Comparison of ENCODE assay signal across 8 mouse cellular contexts in genomic region chr3:96221640-96222038, GRCm38 (mm10). TPM values are rescaled to one million over a fixed set of nuclear protein-coding genes. Genes with fewer than 3 reads are reported as not detected.
DNase-seq lines count a peak whose midpoint lies in the region; ATAC-seq and TF ChIP-seq lines count a peak whose summit lies in the region.

No protein-coding gene starts in this region.

- peak overlapping the region; percentile 74 for H3K9ac ChIP-seq in MEL (ENCODE audit: control insufficient read depth, low read depth, low read length, poor library complexity, severe bottlenecking)
- H3K9ac ChIP-seq in forebrain, embryonic 14.5 days (ENCODE audit: low read length): peak overlapping the region; percentile 83

- no peaks in the 10 kb centered on the region for H3K36me3 ChIP-seq in heart, embryonic 10.5 days
- peaks cover 0 to 51% of the 10 kb centered on the region in 2 experiments; a peak in 2 of 4 replicates for H3K36me3 ChIP-seq in MEL (ENCODE audit: control insufficient read depth in 1 of 2, insufficient read depth in 2 of 2, low read length in 2 of 2)
- no peaks in the 10 kb centered on the region for H3K36me3 ChIP-seq in forebrain, embryonic 14.5 days (ENCODE audit: control insufficient read depth, insufficient read depth, low read length)

- DNase-seq in heart, embryonic 10.5 days (ENCODE audit: low spot score): no peak
- no peak for DNase-seq in heart, postnatal 10 days
- peak; percentile 86 for DNase-seq in MEL (ENCODE audit: low read depth, low spot score)
- no peak for DNase-seq in forebrain, embryonic 14.5 days (ENCODE audit: low spot score)
- DNase-seq in liver: peak; percentile 51
- DNase-seq in spleen, postnatal 4 days (ENCODE audit: low spot score in 2 of 2): peak; percentile 51 to 71
- no peak for DNase-seq in layer of hippocampus, adult 11-12 months (ENCODE audit: low spot score)
- DNase-seq in layer of hippocampus, adult 18-20 months (ENCODE audit: low spot score in 2 of 2): no peak

- peak overlapping the region; percentile 71 for H3K4me3 ChIP-seq in heart, embryonic 10.5 days
- H3K4me3 ChIP-seq in MEL (ENCODE audit: control insufficient read depth in 1 of 2, insufficient read depth in 1 of 2, low read depth in 2 of 2, low read length in 2 of 2): peak overlapping the region; percentile 58 to 70
- peak overlapping the region; percentile 59 for H3K4me3 ChIP-seq in forebrain, embryonic 14.5 days (ENCODE audit: low read depth, low read length)

- no peak for ATAC-seq in forebrain, embryonic 14.5 days

- TF ChIP-seq POLR2A in MEL (IDR thresholded peaks at IDR 0.05; ENCODE audit: control insufficient read depth in 1 of 2, insufficient read depth in 1 of 2, low read depth in 1 of 2, low read length in 2 of 2, poor library complexity in 1 of 2): no peak

- intact Hi-C loops in heart, postnatal 10 days (cut with DNase I): loop anchor here (2.0 kb wide), 2 partner anchors 15 to 47 kb away; no protein-coding TSS in a partner anchor

- H3K27ac ChIP-seq in heart, embryonic 10.5 days: peak overlapping the region; percentile 94
- peak overlapping the region; percentile 88 for H3K27ac ChIP-seq in MEL (ENCODE audit: control insufficient read depth, low read depth, low read length)
- H3K27ac ChIP-seq in forebrain, embryonic 14.5 days (ENCODE audit: low read depth, low read length): peak overlapping the region; percentile 97

- TF ChIP-seq RAD21 in MEL (IDR thresholded peaks at IDR 0.05; ENCODE audit: low read depth, low read length): no peak

- no peak for TF ChIP-seq EP300 in MEL (IDR thresholded peaks at IDR 0.05; ENCODE audit: low read depth in 1 of 2, low read length in 2 of 2)

- peak overlapping the region; percentile 63 for H3K4me2 ChIP-seq in forebrain, embryonic 14.5 days (ENCODE audit: low read length)

- peaks cover 18% of the 10 kb centered on the region; the same call in 1 of the 2 replicates for H3K79me2 ChIP-seq in MEL (ENCODE audit: control insufficient read depth, insufficient read depth, low read length, poor library complexity)

- 33% methylated on average over 9 of the region's 9 CpGs for WGBS in heart, embryonic 10.5 days
- WGBS in forebrain, embryonic 14.5 days: 5% methylated on average over 9 of the region's 9 CpGs

- no peaks in the 10 kb centered on the region for H3K27me3 ChIP-seq in heart, embryonic 10.5 days (ENCODE audit: insufficient read depth, poor library complexity, severe bottlenecking)
- H3K27me3 ChIP-seq in MEL (ENCODE audit: control insufficient read depth in 1 of 2, insufficient read depth in 2 of 2, low read length in 2 of 2): no peaks in the 10 kb centered on the region
- H3K27me3 ChIP-seq in forebrain, embryonic 14.5 days (replicated peaks; ENCODE audit: control insufficient read depth, insufficient read depth, low read length): no peaks in the 10 kb centered on the region

- no peak for TF ChIP-seq CTCF in MEL (IDR thresholded peaks at IDR 0.05 in 2 of 3, conservative IDR thresholded peaks at IDR 0.05 in 1 of 3; ENCODE audit: control insufficient read depth in 1 of 3, insufficient read depth in 1 of 3, low read depth in 2 of 3, low read length in 3 of 3, poor library complexity in 1 of 3, severe bottlenecking in 1 of 3)

- peaks cover 40% of the 10 kb centered on the region for H3K4me1 ChIP-seq in heart, embryonic 10.5 days
- H3K4me1 ChIP-seq in MEL (ENCODE audit: control insufficient read depth in 1 of 2, insufficient read depth in 2 of 2, low read length in 2 of 2): peaks cover 8 to 38% of the 10 kb centered on the region in 2 experiments
- H3K4me1 ChIP-seq in forebrain, embryonic 14.5 days (ENCODE audit: control insufficient read depth, insufficient read depth, low read length): peaks cover 26% of the 10 kb centered on the region

- H3K9me3 ChIP-seq in heart, embryonic 10.5 days: no peaks in the 10 kb centered on the region
- H3K9me3 ChIP-seq in MEL (replicated peaks; ENCODE audit: insufficient read depth, low read length): no peaks in the 10 kb centered on the region
- no peaks in the 10 kb centered on the region for H3K9me3 ChIP-seq in forebrain, embryonic 14.5 days (replicated peaks; ENCODE audit: control insufficient read depth, low read length)

TF ChIP-seq in MEL, 35 proteins besides CTCF, POLR2A, EP300 and RAD21:
- TF ChIP-seq TAL1 (IDR thresholded peaks at IDR 0.05; ENCODE audit: low read length) (no peak), TBP (IDR thresholded peaks at IDR 0.05; ENCODE audit: low read depth, low read length) (peak; percentile 33; the same call in 1 of the 2 replicates), JUND (IDR thresholded peaks at IDR 0.05; ENCODE audit: low read depth, low read length) (no peak), UBTF (IDR thresholded peaks at IDR 0.05; ENCODE audit: borderline replicate concordance, insufficient read depth, low read depth, low read length) (peak; percentile 13; the same call in 1 of the 2 replicates), RCOR1 (IDR thresholded peaks at IDR 0.05; ENCODE audit: low read depth, low read length) (no peak)

RNA-seq across cellular contexts. Expression of gene Hist2h2be, which starts 0.7 kb away (rescaled TPM):
- polyA plus RNA-seq in heart, embryonic 10.5 days (2016; fragmentation: Nextera tagmentation; extraction: Ambion mirVana): 2.8 and 3.5 TPM in 2 replicates
- 1 to 10 TPM; 4.6 to 5.9 TPM for total RNA-seq in heart, postnatal 10 days (2021)
- 1.6 and 1.8 TPM in 2 replicates for total RNA-seq in MEL (2012; rRNA removed)
- polyA plus RNA-seq in MEL (2012; ENCODE audit: insufficient read depth in 1 of 2, insufficient read length in 2 of 2, low read depth in 1 of 2, low replicate concordance in 2 of 2, missing spikeins in 1 of 2): 1 to 10 TPM in 1 of 2 experiments, not detected in 1; 3.2 TPM
- 11.8 and 12.5 TPM in 2 replicates for polyA plus RNA-seq in forebrain, embryonic 14.5 days (2014; fragmentation: Nextera tagmentation; extraction: Ambion mirVana)
- total RNA-seq in layer of hippocampus, adult 18-20 months (2021): 1 to 10 TPM; 8.3 to 9.0 TPM

RNA-seq across cellular contexts. Expression of gene Hist2h2ac, which starts 1.0 kb away (rescaled TPM):
- polyA plus RNA-seq in heart, embryonic 10.5 days (2016; fragmentation: Nextera tagmentation; extraction: Ambion mirVana): 3.4 and 8.2 TPM in 2 replicates
- 100 to 1,000 TPM; 103 to 121 TPM for total RNA-seq in heart, postnatal 10 days (2021)
- total RNA-seq in MEL (2012; rRNA removed): 2,824 and 3,687 TPM in 2 replicates
- 1 to 10 TPM in 1 of 2 experiments, not detected in 1; 4.8 TPM for polyA plus RNA-seq in MEL (2012; ENCODE audit: insufficient read depth in 1 of 2, insufficient read length in 2 of 2, low read depth in 1 of 2, low replicate concordance in 2 of 2, missing spikeins in 1 of 2)
- polyA plus RNA-seq in forebrain, embryonic 14.5 days (2014; fragmentation: Nextera tagmentation; extraction: Ambion mirVana): 3.4 and 7.5 TPM in 2 replicates
- total RNA-seq in layer of hippocampus, adult 18-20 months (2021): 10 to 100 TPM; 24.5 to 27.2 TPM

RNA-seq across cellular contexts. Expression of gene Hist2h2ab, which starts 2.0 kb away (rescaled TPM):
- polyA plus RNA-seq in heart, embryonic 10.5 days (2016; fragmentation: Nextera tagmentation; extraction: Ambion mirVana): 0.73 TPM in 1 of 2 replicates, not detected in the other
- 10 to 100 TPM; 10.6 to 14.9 TPM for total RNA-seq in heart, postnatal 10 days (2021)
- total RNA-seq in MEL (2012; rRNA removed): 197 and 234 TPM in 2 replicates
- polyA plus RNA-seq in MEL (2012; ENCODE audit: insufficient read depth in 1 of 2, insufficient read length in 2 of 2, low read depth in 1 of 2, low replicate concordance in 2 of 2, missing spikeins in 1 of 2): under 1 TPM in 1 of 2 experiments, not detected in 1; 0.72 TPM
- polyA plus RNA-seq in forebrain, embryonic 14.5 days (2014; fragmentation: Nextera tagmentation; extraction: Ambion mirVana): 1.7 TPM in 1 of 2 replicates, not detected in the other
- total RNA-seq in layer of hippocampus, adult 18-20 months (2021): 10 to 100 TPM; 10.4 to 10.6 TPM

RNA-seq across cellular contexts. Expression of gene Bola1, which starts 2.1 kb away (rescaled TPM):
- polyA plus RNA-seq in heart, embryonic 10.5 days (2016; fragmentation: Nextera tagmentation; extraction: Ambion mirVana): 58.9 and 62.8 TPM in 2 replicates
- total RNA-seq in heart, postnatal 10 days (2021): 10 to 100 TPM; 19.3 to 19.6 TPM
- 115 and 123 TPM in 2 replicates for total RNA-seq in MEL (2012; rRNA removed)
- polyA plus RNA-seq in MEL (2012; ENCODE audit: insufficient read depth in 1 of 2, insufficient read length in 2 of 2, low read depth in 1 of 2, low replicate concordance in 2 of 2, missing spikeins in 1 of 2): 100 to 1,000 TPM in 1 of 2 experiments, not detected in 1; 124 TPM
- 80.7 and 96.3 TPM in 2 replicates for polyA plus RNA-seq in forebrain, embryonic 14.5 days (2014; fragmentation: Nextera tagmentation; extraction: Ambion mirVana)
- 10 to 100 TPM; 18.2 to 19.4 TPM for total RNA-seq in layer of hippocampus, adult 18-20 months (2021)

RNA-seq across cellular contexts. Expression of gene Hist2h3c2, which starts 17.3 kb away (rescaled TPM):
- 3.4 and 5.1 TPM in 2 replicates for polyA plus RNA-seq in heart, embryonic 10.5 days (2016; fragmentation: Nextera tagmentation; extraction: Ambion mirVana)
- 10 to 100 TPM; 78.6 to 96.2 TPM for total RNA-seq in heart, postnatal 10 days (2021)
- 2,744 and 3,348 TPM in 2 replicates for total RNA-seq in MEL (2012; rRNA removed)
- polyA plus RNA-seq in MEL (2012; ENCODE audit: insufficient read depth in 1 of 2, insufficient read length in 2 of 2, low read depth in 1 of 2, low replicate concordance in 2 of 2, missing spikeins in 1 of 2): 1,000 to 10,000 TPM in 1 of 2 experiments, 1 to 10 TPM in 1; 8.2 to 1,897 TPM
- 5.2 and 9.1 TPM in 2 replicates for polyA plus RNA-seq in forebrain, embryonic 14.5 days (2014; fragmentation: Nextera tagmentation; extraction: Ambion mirVana)
- total RNA-seq in layer of hippocampus, adult 18-20 months (2021): 10 to 100 TPM in 1 of 2 experiments, 1 to 10 TPM in 1; 7.7 to 11.1 TPM

Comparison
In these comparisons a context has a peak if more than half of its experiments do, and no peak if none do; other contexts are left out.
1. DNase-seq: peak in MEL (single experiment), liver (single experiment) and spleen, postnatal 4 days (2 of 2); none in heart, embryonic 10.5 days (single experiment), heart, postnatal 10 days (0 of 2), forebrain, embryonic 14.5 days (single experiment), layer of hippocampus, adult 11-12 months (single experiment) and layer of hippocampus, adult 18-20 months (0 of 2).
2. RNA of gene Hist2h2ac, which starts 1.0 kb away (total RNA-seq): 2,824 to 3,687 TPM in MEL; 103 to 121 TPM in heart, postnatal 10 days and 24.5 to 27.2 TPM in layer of hippocampus, adult 18-20 months; every median in the first group is over 10 times any median in the second.
3. RNA of gene Hist2h2ab, which starts 2.0 kb away (total RNA-seq): 197 to 234 TPM in MEL; 10.6 to 14.9 TPM in heart, postnatal 10 days and 10.4 to 10.6 TPM in layer of hippocampus, adult 18-20 months; every median in the first group is over 10 times any median in the second.
4. Peak in every context shown above with its lines, with median percentiles within 50 percentile points of each other: H3K27ac ChIP-seq and H3K4me3 ChIP-seq.